Mouse (Mus musculus) T-cell, adult 2 months (primary cell): ENCODE measurements around the gene Slc2a1.

Source experiments
- DNase-seq: peaks from one replicate; pipeline ENCODE4 v3.0.0; 2022; ENCODE audit warnings: low spot score

The Slc2a1 gene

DNA sequence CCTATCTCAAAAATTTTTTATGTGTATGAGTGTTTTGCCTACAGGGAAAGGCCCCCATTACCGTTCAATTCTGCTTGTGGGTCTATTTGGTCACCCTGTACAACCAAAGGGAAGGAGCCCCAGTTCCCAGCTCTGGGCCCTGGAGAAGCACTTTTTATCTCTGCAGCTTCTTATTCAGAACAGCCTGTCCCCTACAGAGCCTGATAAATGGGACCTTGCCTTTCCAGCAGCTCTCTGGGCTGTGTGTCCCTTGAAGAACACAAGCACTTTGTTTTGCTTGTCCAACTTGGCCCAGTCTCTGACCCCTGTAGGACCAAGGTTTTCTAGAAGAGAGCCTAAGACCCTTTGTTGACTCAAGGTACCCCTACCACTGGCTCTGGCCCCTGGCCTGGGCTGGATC is 20.6 kb downstream of the Slc2a1 start:
- DNase-seq, result no peak

DNA sequence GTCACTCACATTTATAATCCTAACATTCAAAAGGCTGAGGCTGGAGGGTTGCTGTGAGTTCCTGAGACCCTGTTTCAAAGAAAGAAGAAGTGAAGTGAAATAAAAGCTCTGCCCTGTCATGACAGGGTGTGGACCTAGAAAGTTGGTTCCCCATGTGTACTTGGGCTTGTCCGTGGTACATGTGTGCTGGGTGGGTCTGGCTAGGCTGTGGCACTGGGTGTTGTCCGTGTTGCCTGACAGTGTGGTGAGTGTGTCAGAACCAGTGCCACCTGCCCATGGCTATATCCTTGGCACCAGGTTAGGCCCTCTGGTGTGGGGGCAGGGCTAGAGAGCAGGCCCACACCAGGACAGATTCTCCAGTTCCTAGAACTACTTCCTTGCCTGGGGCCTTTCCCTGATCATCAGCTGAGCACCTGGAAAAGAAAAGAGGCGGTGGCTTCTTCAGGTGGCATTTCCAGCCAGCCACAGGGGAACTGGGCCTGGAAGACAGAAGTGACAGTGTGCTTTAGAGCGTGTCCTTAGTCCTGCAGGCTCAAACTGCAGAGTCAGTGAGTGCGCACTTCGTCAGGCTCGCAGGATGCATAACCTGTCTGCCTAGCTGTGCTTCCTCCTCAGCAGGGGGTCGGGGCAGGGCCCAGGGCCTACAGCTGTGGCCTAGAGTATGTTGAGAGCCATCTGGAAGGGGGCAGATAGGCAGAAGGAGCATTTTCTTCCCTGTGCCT is 22.8 kb downstream of the Slc2a1 start:
- DNase-seq, result no peak

DNA sequence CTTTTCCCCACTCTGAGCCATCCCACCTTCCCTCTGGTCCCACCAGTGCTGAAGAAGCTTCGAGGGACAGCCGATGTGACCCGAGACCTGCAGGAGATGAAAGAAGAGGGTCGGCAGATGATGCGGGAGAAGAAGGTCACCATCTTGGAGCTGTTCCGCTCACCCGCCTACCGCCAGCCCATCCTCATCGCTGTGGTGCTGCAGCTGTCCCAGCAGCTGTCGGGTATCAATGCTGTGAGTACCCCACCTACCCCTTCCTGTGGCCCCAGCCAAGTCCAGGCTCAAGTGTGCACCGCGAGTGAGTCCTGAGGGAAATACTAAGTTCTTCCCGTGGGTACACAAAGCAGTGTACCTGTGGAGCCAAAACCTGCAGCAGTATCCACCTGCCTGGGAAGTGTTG is 24.8 kb downstream of the Slc2a1 start:
- DNase-seq, result no peak

DNA sequence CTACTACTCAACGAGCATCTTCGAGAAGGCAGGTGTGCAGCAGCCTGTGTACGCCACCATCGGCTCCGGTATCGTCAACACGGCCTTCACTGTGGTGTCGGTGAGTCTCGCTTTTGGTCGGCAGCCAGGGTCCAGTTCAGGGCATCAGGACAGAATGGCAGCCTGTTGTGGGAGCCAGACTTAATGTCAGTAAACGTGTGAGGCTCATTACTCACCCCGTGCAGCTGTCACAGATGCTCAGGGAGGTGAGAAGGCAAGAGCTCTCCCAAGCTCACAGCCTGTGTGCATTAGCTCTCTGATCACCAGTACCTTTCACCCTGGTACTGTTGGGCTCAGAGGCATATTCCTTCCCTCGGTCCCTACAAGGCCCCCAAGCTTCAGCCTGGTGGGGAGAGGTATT is 25.3 kb downstream of the Slc2a1 start:
- DNase-seq, result no peak

DNA sequence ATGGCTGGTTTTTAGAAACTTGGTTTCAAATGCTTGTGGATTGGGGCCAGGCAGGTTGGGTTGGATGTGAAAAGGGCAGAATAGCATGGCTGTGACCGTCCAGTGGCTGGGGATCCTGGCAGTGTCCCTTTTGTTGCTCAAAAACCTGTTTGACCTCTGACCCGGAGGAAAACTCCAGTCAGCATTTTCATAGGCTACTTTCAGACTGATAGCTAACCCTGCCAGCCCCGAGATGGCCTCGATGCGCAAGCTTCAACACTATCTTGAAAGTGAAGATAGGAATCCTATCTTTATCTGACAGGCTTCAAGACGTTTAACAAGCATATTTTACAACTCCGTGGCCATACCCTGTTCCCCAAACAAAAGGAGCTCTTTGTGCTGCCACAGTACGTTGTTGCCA is 28.8 kb downstream of the Slc2a1 start:
- DNase-seq, result no peak

DNA sequence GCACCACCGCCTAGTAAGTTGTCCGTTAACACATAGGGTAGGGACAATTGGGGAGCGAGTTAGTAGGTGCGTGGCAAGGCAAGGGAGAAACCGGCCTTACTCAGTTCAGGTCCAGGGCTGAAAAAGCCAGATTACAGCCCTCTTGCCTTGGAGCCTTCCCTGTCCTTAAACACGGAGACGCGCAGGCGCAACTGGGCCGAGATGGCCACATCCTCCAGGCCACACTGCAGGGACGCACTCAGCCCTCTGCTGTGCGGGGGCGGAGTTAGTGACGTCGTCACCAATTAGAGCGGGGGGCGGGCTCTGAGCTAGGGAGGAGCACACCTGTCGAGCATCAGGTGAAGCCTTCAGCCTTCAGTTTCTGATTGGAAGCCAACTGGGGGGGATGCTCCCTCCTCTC is 29.7 kb downstream of the Slc2a1 start:
- no peak for DNase-seq

DNA sequence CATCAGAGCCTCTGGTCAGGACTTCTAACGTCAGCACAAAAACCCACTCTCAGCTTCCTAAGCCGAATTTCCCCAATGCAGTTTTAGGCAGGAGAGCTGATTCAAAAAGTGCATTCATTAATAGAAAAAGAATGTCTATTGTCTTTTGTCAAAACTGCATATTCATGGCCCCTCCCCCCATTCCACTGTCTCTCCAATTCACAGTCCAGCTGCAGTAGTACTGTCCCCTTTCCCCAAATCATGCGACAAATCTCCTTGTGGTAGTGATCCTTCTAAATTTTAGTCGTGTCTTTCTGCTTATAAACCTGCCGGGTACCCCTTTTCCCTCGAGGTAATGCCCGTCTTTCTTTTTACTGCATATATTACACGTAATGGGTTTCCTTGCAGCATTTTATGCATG is 30.3 kb downstream of the Slc2a1 start:
- no peak for DNase-seq

DNA sequence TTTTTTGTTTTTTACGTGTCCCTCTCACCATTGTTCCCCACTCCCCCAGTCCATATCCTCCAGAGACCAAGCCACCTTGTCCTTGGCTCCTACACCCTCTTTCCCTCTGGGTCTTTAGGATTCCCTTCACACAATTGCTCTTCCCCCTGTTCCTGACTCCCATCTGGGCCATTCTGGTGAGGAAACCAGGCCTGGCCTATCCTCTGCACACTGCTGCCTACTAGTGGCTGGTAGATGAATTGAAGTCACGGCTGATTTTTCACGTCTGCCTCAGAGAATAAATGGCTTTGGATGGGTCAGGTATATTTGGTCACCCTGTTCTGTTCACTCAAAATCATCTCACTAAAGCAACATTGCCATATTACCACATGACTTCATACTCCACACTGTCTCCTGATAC is 31.6 kb downstream of the Slc2a1 start:
- DNase-seq, result peak; percentile 41

DNA sequence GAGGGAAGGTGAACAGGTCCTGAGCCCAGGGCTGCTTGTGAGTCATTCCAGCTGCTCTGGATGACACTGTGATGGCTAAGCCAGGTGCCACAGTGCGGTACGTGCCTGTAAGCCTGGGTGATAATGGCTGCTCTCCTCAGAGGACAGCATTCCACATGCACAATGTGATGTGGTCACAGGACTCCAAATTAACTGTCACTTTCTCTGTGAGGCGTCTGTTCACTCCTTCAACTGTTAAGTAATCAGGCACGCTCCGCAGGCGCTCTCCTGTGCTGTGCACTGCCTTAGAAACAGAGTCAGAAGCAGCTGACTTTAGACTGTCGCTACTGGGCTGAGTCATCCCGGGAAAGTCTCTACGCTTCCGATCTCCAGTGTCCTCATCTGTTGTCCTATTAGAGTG is 32.7 kb downstream of the Slc2a1 start:
- DNase-seq, result no peak

DNA sequence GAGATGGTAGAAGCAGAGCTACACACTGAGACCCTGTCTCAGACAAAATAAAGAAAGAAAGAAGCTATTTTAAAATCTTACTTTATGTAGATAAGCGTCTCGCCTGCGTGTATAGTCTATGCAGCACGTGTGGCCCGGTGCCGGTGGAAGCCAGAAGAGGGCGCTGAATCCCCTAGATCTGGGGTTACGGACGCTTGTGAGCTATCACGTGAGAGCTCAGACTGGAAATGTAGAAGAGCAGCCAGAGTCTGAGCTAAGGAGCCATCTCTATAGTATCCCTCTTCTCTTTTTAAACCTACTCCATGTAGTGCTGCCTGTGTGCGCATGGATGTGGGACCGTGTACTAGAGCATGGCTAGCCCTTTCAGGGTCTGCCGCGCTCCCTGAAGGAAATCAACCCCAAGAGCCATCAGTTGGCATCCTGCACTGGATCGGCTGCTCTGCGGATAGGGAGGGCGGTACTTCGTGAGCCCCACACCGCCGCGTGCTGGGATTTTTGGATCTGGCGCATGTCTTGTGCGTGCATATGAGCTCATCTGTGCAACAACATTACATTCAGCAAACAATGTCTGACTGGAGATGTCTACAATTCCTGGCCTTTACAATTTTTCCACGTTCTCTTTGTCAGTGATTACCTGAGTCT is 33.8 kb downstream of the Slc2a1 start:
- DNase-seq, result peak; percentile 25

DNA sequence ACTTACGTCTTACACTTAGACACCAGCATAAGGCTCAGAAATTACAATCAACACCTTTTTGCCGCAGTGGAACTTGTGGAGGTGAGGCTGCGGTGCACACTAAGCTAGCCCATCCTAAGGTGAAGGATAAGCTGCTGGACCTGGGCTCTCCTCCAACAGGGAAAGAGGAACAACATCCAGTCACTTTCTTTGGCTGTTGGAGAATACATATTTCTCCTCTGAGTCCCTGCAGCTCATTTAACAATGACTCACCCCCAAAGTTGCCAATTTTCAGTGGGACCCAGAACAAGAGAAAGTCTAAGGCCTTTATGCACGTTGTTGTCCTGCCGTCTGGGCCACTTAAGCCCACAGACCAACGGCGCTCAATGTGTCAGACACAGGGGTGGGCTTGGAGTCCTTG is 38.3 kb downstream of the Slc2a1 start:
- DNase-seq, result no peak

DNA sequence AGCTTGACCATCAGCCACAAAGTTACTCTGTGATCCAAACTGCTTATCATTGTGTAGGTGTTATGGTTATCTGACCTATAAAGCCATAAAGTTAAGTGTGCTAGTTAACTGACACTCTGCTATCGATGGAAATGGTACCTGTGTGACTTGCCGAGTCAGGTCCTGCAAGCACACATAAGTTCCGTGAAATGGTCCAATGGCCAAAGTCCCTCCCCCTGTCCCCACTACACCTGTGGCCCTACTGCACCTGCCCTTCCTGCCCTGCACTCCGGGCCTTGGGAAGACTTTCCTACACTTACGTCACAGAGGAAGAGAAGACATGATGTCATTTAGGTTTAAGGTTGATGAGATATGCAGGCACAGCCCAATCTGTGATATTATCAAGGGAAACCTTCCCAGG is 38.8 kb downstream of the Slc2a1 start:
- DNase-seq, result no peak

DNA sequence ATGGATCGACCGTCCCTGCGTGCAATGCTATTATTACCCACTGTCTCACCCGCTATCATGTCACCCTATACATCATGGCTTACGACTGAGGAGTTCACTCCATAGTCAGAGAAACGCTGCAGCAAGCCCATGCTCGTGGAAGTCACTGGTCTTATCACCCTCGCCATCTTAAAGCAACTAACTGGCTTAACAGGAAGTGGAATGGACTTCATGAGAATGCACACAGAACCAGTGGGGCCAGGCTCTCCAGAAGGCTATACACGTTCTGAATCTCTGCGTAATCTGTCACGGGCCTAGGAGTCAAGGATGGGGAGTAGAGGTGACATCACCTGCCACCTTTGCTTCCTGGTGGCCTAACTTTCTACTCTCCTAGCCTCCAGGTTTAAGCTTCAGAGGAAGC is 40.2 kb downstream of the Slc2a1 start:
- no peak for DNase-seq

DNA sequence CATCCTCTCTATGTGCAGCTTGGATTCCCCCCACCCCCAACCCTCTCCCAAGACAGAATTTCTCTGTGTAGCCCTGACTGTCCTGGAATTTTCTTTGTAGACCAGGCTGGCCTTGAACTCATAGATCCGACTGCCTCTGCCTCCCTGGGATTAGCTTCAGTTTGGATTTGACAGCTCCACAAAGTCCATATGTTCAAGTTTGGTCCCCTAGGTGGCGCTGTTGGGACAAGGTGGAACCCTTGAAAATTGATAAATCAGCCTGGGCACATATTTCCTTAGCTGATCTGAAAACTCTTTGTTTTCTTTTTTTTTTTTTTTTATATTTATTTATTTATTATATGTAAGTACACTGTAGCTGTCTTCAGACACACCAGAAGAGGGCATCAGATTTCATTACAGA is 48.7 kb downstream of the Slc2a1 start:
- DNase-seq, result peak; percentile 50

DNA sequence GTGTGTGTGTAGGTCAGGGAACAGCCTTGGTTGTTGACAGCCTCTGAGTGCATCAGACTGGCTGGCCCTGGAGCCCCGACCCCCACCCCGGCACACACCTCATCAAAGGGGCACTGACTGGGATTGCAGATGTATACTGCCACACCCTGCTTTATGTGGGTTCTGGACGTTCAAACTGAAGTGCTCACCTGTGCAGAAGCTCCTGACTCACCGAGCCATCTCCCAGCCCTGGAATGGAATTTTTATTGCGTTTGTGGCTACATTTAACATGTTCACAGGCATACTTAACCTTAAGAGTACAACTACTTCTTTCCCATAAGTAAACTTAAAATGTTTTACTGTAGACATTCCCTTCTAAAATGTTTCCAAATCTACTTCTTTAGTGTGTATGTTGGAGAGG is 49.4 kb downstream of the Slc2a1 start:
- DNase-seq, result no peak

DNA sequence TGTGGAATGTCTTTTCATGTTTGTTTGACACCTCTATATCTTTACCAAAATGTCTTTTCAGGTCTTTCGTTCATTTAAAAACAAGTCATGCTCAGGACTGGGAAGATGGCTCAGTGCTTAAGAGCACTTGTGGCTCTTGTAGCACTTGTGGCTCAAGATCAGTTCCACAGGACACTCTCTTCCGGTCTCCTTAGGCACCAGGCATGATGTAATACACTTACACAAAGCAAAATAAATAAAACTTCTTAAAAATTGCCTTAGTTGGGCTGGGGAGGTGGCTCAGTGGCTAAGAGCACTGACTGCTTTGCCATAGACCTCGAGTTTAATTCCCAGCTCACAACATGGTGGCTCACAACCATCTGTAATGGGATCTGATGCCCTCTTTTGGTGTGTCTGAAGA is 52.8 kb downstream of the Slc2a1 start:
- DNase-seq, result no peak

DNA sequence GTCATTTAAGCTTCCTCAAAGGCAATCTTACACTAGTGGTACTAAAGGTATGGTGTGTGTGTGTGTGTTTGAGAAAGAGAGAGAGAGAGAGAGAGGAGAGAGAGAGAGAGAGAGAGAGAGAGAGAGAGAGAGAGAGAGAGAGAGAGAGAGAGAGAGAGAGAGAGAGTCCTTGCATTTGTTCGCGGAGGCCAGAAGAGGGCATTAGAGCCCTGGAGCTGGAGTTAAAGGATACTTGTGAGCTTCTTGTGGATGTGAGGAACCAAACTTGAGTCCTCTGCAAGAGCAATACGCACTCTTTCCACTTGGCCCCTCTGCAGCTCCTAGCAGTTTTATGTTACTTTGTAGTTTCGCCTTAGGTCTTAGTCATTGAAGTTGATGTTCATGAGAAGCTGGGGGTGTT is 54.5 kb downstream of the Slc2a1 start:
- no peak for DNase-seq

DNA sequence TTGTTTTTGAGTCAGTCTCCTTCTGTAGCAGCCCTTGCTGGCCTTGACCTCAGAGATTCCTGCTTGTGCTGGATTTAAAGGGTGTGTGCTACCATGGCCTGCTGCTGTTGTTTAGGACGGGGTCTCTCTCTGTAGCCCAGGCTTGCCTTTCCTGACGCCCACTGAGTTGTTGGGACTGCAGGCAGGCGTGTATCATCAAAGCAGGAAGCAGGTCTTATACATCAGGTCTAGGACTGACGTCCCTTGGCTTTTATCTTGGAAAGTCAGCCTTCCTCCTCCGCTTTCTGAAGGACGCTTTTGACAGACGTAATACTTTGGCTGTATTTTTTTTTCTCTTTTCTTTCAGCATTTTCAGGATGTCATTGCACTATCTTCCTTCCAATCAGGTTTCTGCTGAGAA is 57.4 kb downstream of the Slc2a1 start:
- DNase-seq, result no peak

DNA sequence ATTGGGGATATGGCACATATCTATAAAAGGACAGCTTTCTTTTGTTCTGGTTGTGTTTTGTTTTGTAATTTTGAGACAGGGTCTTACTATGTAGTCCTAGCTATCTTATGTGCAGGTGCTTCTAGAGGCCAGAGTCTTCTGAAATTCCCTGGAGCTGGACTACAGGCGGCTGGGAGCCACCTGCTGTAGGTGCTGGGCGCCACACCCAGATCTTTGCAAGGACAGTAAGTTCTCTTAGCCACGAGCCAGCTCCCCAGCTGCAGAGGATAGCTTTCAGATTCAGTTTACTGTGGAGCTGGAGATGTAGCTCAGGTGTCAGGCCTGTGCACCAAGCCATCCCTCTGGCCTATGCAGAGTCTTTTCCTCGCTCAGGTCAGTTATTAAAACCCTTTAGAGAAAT is 58.6 kb downstream of the Slc2a1 start:
- no peak for DNase-seq

DNA sequence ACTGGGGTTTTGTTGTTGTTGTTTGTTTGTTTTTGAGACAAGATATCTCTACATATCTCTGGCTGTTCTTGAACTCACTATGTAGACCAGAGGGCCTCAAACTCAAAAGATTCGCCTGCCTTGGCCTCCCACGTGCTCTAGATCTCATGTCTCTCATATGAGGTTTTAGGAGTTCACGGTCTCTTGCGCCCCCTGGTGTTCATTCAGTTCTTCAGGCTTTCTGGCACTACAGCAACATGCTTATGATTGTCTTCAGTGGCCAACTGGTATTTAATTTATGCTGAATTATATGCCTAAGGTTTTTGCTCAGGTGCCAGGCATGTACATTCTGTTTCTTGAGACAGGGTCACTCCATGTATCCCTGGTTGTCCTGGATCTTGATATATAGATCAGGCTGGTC is 59.2 kb downstream of the Slc2a1 start:
- peak; percentile 81 for DNase-seq

DNA sequence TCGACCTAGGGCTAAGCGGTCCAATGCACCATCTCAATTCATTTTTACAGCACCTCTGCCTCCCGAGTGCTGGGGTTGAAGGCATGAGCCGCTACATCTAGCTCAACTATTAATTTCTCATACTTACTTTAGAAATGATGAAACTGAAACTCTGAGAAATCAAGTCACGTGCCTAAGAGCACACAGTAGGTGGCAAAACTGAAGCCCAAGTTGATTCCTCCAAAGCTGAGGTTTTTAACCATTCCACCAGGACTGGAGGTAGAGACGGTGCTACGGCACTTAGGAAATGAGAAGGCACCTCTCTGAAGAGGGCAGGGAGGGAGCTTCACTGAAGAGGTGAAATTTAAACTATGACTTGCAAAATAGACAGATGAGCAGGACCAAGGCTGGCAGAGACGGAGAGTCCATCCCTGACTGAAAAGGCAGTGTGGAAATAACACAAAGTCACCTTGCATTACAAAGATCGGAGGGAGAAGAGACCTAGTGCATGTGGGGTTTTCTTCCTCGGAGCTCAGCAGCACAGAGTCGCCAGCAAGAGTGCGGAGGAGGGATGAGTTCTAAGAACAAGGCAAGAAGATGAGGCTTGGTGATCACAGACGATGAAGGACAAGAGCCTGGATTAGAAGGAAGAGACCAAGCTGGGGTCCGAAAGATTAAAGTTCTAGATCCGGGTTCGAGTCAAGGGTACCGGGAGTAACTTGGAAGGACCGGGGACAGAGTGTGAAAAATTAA is 64.6 kb downstream of the Slc2a1 start:
- peak; percentile 5 for DNase-seq

DNA sequence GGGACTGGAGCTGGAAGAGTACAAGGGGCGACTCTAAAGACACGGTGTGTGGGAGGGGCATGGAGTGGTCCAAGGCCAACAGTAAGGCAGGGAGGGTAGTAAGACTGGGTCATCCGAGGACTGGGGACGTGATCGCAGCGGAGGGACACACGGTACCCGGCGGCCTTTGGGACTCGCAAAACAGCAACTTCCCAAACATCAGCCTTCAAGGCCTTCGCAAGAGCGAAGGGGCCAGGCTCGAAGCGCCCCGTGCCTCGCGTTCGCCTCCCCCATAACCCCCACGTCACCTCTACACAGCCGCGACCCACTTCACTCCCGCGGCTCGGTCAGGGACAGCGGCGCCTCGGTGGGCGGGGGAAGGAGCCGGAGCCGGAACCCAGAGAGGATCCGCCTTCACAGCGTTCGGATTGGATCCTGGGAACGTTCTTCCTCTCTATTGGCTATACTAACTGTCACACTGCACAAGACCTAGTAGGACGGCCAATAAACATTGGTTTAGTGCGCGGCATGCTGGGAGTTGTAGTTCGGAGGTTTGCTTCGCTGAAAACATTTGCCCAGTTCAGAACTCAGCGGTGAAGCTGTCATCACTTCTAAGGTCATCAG is 65.4 kb downstream of the Slc2a1 start, which contains the start of gene Zfp691:
TSS of gene Zfp691 (minus strand) at position 345 of the 603 bp plus-strand sequence.
- DNase-seq, result peak; percentile 94

DNA sequence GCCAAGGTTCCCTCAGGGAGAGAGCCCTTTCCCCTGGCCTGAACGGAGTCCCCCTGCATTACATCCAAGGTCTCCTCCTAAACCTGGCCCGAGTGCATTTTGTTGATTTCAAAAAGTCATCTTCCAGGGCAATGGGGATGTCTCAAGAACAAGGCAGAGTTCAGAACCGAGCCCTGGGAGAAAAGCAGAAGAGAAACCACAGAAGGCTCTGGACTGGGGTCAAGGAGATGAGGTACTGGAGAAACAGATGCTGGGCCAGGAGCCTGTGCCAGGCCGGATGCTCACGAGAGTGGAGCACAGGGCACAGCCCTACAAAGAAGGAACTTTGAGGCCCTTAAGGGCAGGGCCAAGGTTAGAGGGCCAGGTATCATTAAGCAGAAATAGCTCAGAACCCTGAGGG is 69.2 kb downstream of the Slc2a1 start:
- DNase-seq, result no peak
